Mouse (Mus musculus) NIH3T3 (cell line): ENCODE measurements around the gene Cfap221.
A peak's percentile ranks its signal among the peaks of the same experiment; 100 is the strongest.

Source experiments
- DNase-seq: peaks from one replicate; pipeline ENCODE4 v3.0.0-alpha.2; 2012; ENCODE audit warnings: low read depth

Cfap221 gene

DNA sequence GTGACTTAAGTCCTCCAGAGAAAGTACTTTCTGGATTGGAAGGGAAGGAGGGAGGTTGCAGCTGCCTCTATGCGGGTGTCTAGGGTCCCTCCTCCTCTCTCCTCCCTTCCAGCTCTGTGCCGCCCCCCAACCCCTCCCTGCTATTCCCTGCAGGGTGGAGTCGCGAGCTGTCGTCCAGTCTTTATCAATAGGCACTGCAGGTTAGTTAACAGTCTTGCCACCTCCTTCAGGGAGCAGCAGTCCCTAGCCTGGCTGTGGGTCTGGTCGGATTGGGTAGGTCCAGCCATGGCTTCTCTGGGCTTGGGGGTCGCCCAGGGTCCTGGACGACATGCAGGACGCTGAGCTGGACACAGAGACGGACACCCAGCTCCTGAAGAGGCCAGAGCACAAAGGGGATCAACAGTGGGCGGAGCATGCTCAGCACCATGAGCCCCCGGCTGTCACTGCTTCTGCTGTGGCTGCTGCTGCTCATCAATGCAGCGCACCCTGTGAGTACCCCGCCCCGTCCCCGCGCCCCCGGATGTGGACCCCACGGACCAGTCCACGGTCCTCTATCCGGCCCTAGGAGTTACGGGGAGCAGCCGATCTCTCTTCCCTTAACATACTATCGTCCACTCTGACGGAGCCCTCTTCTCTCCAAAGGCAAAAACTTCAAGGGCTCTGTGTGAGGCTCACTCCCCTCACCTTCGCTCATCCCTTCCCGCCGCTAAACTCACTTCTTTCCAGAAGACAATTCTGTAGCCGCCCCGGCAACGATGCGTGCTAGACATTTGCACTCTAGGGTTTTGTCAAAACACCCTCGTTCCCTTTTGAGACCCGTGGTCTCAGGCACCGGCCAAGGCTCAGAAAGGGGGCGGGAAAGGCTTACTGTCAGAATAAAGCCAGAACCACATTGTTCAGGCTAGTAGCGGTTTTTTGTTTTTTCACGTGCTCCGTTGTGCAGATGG lies 10.1 kb upstream of the Cfap221 start, which contains the start of gene Sctr:
Sctr (plus strand) TSS at position 51 of the 947 bp plus-strand sequence.
- DNase-seq = no peak

DNA sequence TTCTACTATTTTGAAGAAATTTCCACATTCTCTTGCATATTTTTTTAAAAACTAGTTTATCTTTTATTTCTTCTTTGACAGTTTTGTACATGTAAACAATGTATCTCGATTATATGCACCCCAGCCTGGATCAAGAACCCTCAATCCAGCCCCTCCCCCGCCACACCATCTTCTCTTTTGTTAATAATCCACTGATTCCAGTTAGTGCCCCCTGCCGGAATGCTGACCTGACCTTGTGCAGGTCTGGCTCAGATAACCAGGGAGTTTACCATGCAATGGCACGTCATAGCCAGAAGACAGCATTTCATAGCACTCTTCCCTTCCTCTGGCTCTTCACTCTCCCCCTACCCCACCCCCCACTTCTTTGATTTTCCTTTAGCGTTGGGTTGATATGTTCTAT lies 610 bp upstream of the Cfap221 start:
- no peak for DNase-seq

DNA sequence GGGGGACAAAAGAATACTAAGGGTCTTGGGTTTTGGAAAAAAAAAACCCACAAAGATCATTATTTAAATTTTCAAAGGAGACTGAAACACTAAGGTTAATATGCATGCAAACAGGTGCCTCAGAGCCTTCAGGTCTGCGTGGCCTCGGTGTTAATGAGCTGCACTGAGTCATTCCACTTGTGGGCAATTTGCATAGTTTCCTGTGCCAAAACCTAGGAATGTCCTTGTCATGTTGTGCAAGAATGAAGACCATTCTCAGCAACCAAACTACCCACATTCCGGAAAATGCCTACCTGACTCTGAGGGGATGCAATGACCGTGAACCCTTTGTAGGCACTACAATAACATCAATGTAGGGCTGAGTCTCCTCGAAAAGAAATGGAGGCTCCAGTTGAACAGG lies 10.5 kb downstream of the Cfap221 start:
- DNase-seq = no peak

DNA sequence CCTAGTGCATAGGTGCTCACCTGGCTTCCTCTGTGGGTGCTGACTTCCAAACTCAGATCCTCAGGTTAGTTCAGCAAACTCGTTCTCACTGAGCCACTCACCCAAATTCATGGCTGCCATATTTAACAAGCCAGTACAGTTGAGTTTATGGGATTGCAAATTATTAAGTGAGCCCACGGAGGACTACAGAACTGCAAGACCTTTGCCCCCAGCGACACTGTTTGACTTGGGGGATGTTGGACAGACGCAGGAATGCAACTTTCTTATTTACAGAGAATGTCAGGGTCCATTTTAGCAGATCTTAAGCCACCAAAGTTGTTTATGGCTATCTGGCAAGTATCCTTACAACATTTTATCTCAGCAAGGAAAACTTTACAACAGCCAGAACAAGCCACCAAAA lies 21.9 kb downstream of the Cfap221 start:
- no peak for DNase-seq

DNA sequence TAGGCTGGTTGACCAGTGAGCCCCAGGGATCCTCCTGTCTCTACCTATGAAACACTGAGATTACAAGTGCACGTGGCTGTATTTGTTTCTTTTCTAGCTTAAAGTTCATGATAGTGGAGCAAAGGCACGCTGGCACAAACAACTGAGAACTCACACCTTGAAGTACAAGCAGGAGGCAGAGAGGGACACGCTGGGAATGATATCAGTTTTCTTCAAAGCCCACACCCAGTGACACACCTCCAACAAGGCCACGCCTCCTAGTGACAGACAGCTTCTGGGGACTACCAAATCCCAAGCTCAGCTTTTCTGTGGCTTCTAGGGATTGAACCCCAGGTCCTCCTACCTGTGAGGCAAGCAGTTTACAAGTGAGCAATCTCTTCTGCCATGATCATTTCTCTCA lies 23.9 kb downstream of the Cfap221 start:
- DNase-seq = no peak

DNA sequence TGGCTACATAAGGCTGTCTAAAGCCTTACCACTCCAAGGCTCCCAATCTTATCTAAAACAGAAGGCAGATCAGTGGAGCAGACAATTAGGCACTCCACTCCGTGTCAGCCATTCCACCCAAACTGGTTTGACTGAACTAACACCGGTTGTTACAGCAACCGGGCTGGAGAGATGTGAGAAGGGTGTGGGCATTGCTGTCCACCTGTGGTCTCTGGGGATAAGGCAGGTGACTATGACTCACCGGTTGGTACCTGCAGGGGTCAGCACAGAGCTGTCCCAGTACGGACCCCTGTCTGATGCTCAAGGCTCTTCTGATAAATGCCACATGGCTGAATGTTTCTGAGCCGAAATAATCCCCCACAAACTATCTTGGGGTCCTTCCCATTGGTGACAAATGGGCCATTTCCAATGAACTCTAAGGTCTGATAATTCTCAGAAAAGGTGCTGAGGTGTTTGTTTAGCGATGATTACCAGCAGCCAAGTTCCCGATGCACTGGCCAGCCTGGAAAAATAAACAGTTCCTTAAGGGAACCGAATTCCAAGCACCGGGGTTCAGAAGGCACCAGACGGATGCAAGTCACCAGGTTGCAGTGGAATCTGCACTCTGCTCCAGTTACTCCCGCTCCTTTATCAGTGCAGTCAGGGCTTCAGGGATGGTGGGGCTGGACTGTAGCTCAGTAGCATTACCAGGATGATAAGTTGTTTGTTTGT lies 31.1 kb downstream of the Cfap221 start:
- DNase-seq = no peak

DNA sequence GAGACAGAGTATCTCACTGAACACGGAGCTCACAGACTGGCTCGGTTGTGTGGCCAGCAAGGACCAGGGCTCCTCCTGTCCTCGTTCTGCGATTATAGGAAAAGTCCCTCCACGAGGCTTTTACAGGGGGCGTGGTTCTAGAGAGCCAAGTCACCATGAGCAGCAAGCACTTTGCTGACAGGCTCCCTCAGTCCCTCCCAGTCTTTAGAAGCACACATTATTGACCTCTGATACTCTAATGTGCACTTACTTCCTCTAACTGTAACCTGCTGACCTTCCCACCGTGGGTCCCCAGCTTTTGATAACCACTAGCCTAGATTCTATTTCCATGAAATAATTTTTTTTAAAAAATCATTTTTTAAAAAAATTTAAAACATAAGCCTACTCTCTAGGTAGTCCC lies 37.1 kb downstream of the Cfap221 start:
- DNase-seq = no peak

DNA sequence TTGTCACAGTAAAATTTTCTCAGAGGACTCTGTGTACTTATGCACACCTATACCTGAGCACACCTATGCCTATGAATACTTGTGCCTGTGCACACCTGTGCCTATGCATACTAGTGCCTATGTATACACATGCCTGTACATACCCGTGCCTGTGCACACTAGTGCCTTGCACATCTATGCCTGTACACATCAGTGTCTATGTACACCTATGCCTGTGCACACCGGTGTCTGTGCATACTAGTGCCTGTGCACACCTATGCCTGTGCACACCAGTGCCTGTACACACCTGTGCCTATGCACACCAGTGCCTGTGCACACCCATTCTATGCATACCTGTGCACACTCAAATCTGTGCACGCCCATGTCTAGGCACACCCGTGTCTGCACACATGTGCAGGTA lies 37.6 kb downstream of the Cfap221 start:
- DNase-seq = no peak

DNA sequence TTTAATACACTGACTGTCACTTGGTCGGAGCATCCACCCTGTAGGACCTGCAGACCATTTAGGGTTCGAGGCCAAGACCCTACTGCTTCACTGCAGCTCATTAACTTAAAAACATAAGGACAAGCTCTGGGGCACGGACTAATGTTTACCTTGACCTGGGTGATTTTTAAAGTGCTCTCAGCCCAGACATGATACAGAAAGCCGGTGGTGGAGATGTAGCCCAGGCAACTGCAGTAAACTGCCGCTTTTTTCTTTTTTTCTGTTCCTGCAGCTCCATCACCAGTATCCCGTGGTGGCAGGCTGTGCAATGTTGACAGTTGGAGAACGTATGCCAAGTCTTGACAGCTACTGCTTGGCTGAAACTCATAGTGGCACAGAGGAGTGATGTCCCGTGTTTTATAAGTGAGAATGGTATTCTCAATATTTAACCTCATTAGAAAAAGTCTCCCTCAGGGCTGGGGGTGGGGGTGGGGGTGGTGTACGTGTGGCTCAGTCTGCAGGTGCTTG lies 39.3 kb downstream of the Cfap221 start:
- DNase-seq = no peak

DNA sequence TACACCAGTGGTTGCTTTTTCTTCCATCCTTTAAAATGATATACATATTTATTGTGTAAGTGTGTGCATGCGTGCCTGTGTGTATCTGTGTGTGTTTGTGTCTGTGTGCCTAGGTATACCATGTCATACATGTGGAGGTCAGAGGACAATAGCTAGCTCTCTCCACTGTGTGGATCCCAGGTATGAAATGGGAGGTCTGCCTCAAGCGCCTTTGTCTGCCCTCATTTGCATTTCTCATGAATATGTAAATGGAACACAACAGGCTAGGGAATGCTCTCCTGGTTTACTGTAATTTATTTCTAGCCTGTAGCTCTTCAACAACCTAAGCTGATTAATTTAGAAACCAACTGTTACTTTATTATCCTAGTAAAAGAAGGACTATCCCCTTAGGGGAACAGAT lies 42.4 kb downstream of the Cfap221 start:
- DNase-seq = no peak

DNA sequence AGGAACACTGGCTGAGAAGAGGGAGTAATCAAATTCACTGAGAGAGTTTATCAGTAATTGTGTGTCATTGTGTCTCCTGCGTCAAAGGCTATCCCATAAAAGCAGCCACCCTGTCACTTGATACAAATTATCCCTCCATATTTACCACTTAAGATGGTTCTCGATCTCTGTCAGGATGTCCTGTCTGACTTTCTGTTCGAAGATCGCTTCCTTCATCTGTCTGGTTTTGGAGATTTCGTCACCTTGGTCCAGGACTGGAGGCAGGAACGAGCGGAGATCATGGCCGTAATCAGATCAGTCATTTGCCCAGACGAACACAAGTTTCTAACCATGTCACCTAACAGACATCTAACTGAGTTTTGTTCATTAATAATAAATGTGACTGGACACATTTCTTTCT lies 43.6 kb downstream of the Cfap221 start:
- no peak for DNase-seq

DNA sequence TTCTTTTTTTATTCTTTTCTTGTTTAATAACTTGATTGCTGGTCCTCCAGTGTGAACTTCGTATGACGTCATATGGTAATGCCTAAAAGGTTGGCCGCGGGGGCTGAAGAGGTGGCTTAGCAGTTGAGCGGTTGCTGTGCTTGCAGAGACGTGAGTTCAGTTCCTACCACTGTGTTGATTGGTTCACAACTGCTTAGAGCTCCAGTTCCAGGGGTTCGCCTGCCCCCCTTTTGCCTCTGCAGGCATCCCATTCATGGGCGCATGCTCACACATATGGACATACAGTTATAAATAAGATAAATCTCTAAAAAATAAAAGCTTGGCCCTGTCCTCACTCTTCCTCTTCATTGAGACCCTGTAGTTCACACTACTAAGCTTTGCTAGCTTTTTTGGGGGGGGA lies 46.9 kb downstream of the Cfap221 start:
- no peak for DNase-seq

DNA sequence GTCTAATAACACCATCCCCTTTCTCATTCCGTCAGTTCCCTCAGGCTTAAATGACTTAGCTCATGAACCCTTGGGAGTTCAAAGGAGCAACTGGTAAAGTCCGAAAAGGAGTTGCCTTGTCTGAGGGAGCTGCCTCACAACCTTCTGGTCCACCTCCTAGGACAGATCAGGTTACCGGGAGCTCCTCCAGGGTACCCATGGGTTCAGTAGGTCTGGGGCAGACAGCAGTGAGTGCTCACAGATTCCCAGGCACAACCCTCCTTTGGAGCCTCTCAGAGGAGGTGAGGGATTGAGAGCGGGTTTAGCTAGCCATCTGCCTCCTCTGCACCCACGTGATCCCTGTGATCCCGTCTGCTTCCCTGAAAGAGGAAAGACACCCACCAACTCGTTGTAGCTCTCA lies 60.2 kb downstream of the Cfap221 start:
- no peak for DNase-seq

DNA sequence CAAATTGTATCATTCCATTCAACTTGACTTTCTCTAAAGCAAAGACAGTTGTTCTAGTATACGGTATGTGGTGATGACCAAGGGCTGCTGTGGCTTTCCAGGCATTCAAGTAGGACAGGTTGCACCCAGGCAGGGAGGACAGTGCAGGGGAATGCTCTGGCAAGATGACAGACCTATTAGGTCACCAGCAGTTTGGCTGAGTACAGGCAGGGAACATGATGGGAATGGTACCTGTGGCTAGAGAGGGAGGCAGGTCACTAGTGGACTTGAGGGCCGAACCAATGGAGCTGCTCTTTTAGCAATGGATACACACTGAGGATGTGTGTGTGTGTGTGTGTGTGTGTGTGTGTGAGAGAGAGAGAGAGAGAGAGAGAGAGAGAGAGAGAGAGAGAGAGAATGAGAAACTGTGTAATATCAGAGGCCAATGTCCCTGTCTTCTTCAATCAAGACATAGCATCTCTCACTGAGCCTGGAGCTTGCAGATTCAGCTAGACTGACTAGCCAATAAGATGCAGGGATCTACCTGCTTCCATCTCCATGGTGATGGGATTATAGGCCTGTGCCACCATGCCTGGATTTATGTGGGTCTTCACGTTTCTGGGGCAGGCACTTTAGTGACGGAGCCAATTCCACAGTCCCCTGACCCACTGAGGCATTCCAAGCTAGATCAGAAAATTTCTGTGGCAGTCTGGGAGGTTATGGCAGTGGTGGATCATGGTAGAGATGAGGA lies 65.4 kb downstream of the Cfap221 start:
- DNase-seq = no peak

DNA sequence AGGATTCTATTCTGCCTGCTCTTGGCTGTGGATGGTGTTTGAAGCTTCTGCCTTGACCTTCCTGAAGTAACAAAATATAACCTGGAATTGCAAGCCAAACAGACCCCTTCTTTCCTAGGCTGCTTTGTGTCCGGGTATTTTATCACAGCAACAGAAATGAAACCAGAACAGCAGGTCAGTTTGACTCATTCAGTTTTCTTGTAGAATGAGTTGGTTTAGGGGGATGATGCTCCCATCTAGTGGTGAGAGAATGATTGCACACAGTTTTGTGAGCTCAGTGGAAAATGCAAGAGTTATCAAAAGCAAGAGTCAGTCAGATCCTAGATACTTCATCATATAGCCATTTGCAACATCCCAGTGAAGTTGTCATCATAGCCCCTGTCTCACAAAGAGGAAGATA lies 67.3 kb downstream of the Cfap221 start:
- peak; percentile 82 for DNase-seq

DNA sequence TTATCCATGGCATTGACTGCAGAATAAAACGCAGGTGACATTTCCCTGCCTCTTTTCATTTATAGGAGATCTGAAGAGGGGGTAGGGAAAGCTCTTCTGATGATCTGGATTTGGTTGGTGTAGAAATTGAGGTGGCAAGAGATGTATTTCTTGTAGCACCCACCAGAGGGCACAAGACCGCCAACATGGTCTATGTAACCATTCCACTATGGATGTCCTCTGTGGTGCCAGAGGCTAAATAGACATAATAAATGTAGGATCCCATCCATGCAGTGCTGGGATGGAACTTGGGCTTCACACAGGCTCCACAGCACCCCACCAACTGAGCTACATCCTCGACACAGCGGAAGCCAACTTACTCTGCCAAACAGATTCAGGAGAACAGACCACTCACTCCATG lies 77.7 kb downstream of the Cfap221 start:
- peak; percentile 50 for DNase-seq

DNA sequence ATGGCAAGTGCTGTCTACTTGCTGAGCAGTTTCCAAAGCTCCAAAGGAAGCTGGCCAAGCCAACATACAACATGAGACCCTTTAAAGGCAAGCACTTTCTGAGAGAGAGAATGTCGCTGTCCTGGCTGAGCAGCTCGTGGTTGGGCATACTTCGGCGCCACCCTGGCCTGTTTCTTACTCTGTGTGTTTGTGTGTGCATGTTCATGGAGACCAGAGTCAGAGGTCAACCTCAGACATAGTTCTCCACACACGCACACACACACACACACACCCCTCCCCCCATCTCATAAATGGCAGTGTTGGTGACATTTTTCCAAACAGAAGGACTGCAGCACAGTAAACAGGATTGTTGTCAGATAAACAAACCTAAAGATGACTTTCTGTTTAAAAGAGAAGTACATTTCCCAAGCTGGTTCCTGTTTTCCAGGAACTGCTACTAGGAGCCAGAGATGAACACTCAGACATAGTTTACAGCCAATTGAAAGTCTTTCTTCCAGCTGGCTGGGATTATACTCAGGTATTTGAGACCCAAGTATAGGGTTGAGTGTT lies 80.1 kb downstream of the Cfap221 start:
- no peak for DNase-seq

DNA sequence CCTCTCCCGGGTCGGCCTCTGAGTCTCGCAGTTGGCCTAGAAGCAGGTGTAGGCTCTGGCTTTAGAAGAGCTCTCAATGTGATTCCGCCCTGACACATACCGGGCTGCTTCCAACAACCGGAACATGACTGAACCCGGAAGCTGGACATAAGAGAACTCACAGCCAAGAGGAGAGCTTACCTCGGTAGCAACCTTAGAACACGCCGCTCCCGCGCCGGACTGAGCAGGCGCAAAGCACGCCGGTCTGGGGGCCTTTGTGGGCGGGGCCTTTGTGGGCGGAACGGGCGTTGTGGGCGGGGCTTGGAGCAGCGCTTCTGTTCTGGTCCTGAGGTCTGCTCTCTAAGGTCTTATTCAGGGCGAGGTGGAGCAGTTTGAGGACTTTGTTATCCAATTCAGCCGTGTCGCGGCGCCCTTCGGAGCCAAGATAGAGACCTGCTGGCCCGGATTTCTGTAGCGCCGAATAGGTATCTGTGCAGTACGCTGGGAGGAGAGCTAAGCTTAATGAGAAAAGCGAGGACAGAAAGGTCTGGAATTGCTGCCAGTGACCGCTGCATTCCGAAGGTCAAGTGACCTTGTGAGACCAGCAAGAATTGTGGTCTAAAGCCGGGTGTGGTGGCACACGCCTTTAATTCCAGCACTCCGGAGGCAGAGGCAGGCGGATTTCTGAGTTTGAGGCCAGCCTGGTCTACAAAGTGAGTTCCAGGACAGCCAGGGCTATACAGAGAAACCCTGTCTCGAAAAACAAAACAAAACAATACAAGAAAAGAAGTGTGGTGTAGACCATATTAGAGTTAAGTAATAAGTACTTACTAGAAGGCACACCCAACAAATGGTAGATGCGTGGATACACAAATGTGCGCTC lies 83.8 kb downstream of the Cfap221 start, which contains the start of gene Tmem177:
Tmem177 (minus strand) TSS at position 256 of the 862 bp plus-strand sequence.
- peak; percentile 94 for DNase-seq

DNA sequence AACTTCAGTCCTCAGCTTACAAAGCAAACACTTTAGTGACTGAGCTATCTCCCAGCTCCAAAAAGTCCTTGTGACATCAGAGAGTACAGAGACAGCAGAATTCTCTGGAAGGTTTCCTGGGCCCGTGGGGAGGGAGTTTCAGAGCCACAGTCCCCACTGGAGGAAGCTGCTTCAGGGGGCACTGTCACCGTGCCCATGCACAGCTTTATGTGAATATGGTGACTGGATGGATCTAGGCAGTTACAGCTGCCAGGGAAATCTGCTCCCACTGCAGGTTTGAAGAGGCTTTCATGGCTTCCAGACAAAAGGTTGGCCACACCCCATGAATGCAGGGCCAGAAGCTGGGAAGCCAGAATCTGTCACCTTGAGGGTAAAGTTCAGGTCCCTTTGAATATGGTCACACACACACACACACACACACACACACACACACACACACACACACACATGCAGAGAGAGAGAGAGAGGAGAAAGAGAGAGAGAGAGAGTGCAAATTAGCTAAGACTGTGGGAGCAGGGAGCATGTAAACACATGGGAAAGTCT lies 89.8 kb downstream of the Cfap221 start:
- no peak for DNase-seq

DNA sequence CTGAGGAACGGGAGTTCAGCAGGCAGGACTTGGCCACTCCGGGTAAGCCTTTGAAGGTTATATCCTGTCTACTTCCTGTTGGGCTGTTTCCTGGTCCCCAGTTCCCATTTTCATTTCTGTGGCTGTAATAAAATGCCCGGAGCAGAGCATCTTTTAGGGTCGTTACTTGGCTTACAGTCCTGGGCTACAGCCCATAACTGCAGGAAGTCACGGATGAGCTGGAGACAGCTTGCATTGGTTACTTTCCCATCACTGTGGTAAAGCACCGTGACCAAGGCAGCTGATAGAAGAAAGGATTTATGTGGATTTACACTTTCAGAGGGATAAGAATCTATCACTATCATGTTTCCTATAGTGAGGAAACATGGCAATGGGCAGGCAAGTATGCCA lies 93.8 kb downstream of the Cfap221 start:
- no peak for DNase-seq
